Mouse (Mus musculus): ENCODE results near the gene Uqcrc1.

Gene Uqcrc1

GRCm38 (mm10) chr9:108936418-108937364 is at the start of gene Uqcrc1:
Uqcrc1 (plus strand) TSS chr9:108936633.
- DNase-seq (ENCODE audit: low spot score in 2 of 2): peak; percentile 88 to 93

GRCm38 (mm10) chr9:108912308-108912707 is 24.1 kb upstream of the Uqcrc1 start:
- DNase-seq (ENCODE audit: low spot score in 2 of 2): no peak

- DNase-seq (ENCODE audit: low spot score in 2 of 2): no peak
Observed at GRCm38 (mm10) chr9:108913161-108913560, 23.3 kb upstream of the Uqcrc1 start.

GRCm38 (mm10) chr9:108913621-108914020 is 22.8 kb upstream of the Uqcrc1 start:
- DNase-seq (ENCODE audit: low spot score in 2 of 2): peak; percentile 15 to 19

GRCm38 (mm10) chr9:108914491-108914890 is 21.9 kb upstream of the Uqcrc1 start, which contains the start of gene Tmem89:
Tmem89 (plus strand) TSS chr9:108914619.
- peak; percentile 68 to 69 for DNase-seq (ENCODE audit: low spot score in 2 of 2)

GRCm38 (mm10) chr9:108925897-108926296 is 10.5 kb upstream of the Uqcrc1 start:
- no peak for DNase-seq (ENCODE audit: low spot score in 2 of 2)

GRCm38 (mm10) chr9:108928424-108928823 is 8.0 kb upstream of the Uqcrc1 start:
- no peak for DNase-seq (ENCODE audit: low spot score in 2 of 2)

GRCm38 (mm10) chr9:108935991-108936390 is 442 bp upstream of the Uqcrc1 start:
- no peak for DNase-seq (ENCODE audit: low spot score in 2 of 2)

- no peak for DNase-seq (ENCODE audit: low spot score in 2 of 2)
Observed at GRCm38 (mm10) chr9:108945111-108945510, 8.7 kb downstream of the Uqcrc1 start.

- DNase-seq (ENCODE audit: low spot score in 2 of 2): no peak
Observed at GRCm38 (mm10) chr9:108945608-108946007, 9.2 kb downstream of the Uqcrc1 start.

GRCm38 (mm10) chr9:108949231-108949966 is 13.0 kb downstream of the Uqcrc1 start:
- DNase-seq (ENCODE audit: low spot score in 2 of 2): peak; percentile 33 to 44

GRCm38 (mm10) chr9:108949967-108950728 is 13.7 kb downstream of the Uqcrc1 start:
- no peak for DNase-seq (ENCODE audit: low spot score in 2 of 2)

GRCm38 (mm10) chr9:108953081-108953636 is 16.7 kb downstream of the Uqcrc1 start, which contains the start of gene Col7a1:
Col7a1 (plus strand) TSS chr9:108953586.
- DNase-seq (ENCODE audit: low spot score in 2 of 2): no peak

GRCm38 (mm10) chr9:108955241-108955640 is 18.8 kb downstream of the Uqcrc1 start:
- DNase-seq (ENCODE audit: low spot score in 2 of 2): no peak

- no peak for DNase-seq (ENCODE audit: low spot score in 2 of 2)
Observed at GRCm38 (mm10) chr9:108955846-108956245, 19.4 kb downstream of the Uqcrc1 start.

GRCm38 (mm10) chr9:108963577-108963976 is 27.1 kb downstream of the Uqcrc1 start:
- no peak for DNase-seq (ENCODE audit: low spot score in 2 of 2)

GRCm38 (mm10) chr9:108964338-108964737 is 27.9 kb downstream of the Uqcrc1 start:
- DNase-seq (ENCODE audit: low spot score in 2 of 2): no peak

GRCm38 (mm10) chr9:108970623-108971022 is 34.2 kb downstream of the Uqcrc1 start:
- peak in 1 of 2 experiments; percentile 39 for DNase-seq (ENCODE audit: low spot score in 2 of 2)

- DNase-seq (ENCODE audit: low spot score in 2 of 2): no peak
Observed at GRCm38 (mm10) chr9:108976483-108976882, 40.0 kb downstream of the Uqcrc1 start.

- DNase-seq (ENCODE audit: low spot score in 2 of 2): no peak
Observed at GRCm38 (mm10) chr9:108977966-108978365, 41.5 kb downstream of the Uqcrc1 start.

GRCm38 (mm10) chr9:108982498-108982897 is 46.1 kb downstream of the Uqcrc1 start:
- DNase-seq (ENCODE audit: low spot score in 2 of 2): no peak

Measured in heart, adult 9 months (tissue).